Mouse (Mus musculus) bone marrow, adult 2 months (tissue): ENCODE data around the gene Mgat4e. TPM values are rescaled to one million over a fixed set of nuclear protein-coding genes. Genes with fewer than 3 reads are reported as not detected.
A peak's percentile ranks its signal among the peaks of the same experiment; 100 is the strongest.

ENCODE experiments used
- H3K27ac ChIP-seq: fragments of 200-500 bp; 2 replicates; pipeline ENCODE4 v1.5.1; 2012; ENCODE audit warnings: low read depth, mild to moderate bottlenecking, control low read depth, inconsistent platforms, low read length; ENCODE audit not compliant: control insufficient read depth, poor library complexity, insufficient read depth
- H3K4me1 ChIP-seq: fragments of 200-500 bp; 2 replicates; pipeline ENCODE4 v1.6.1; 2011; ENCODE audit warnings: low read length; ENCODE audit not compliant: control insufficient read depth, insufficient read depth
- H3K4me3 ChIP-seq: fragments of 200-500 bp; replicated peaks from 2 replicates; pipeline ENCODE3; 2011; ENCODE audit warnings: mild to moderate bottlenecking, low read depth, low read length, control low read depth; ENCODE audit not compliant: control insufficient read depth
- CTCF ChIP-seq: fragments of 200-500 bp; IDR thresholded peaks from 2 replicates; pipeline ENCODE4 v1.5.1; 2011; ENCODE audit warnings: low read length, control low read depth; ENCODE audit not compliant: control insufficient read depth, insufficient read depth
- POLR2A ChIP-seq: fragments of 200-500 bp; IDR thresholded peaks from 2 replicates; pipeline ENCODE4 v1.6.1; 2011; ENCODE audit warnings: low read depth, mild to moderate bottlenecking, control low read depth, low read length, borderline replicate concordance; ENCODE audit not compliant: control insufficient read depth
- WGBS: fragments of 180-500 bp; shearing (Covaris S2); methylation state at CpG from one replicate; pipeline ENCODE4 v1.1.7; 2018; 5-methylcytosine and 5-hydroxymethylcytosine counted together
- polyA plus RNA-seq: library from polyadenylated mRNA; stranded (reverse); fragments of >200 nt; gene quantifications from 2 replicates; pipeline ENCODE4 v1.2.4, GENCODE M21; 2011; ENCODE audit warnings: low replicate concordance; ENCODE audit not compliant: missing spikeins, insufficient read depth, insufficient read length

The Mgat4e gene
- polyA plus RNA-seq, 1 experiment: not detected

- Histone ChIP-seq H3K4me1 (peaks cover 2% of the 10 kb centered on the region; the same call in 1 of the 2 replicates), H3K27ac (peak overlapping the region; percentile 31), H3K4me3 (peak overlapping the region; percentile 53)
- no peak for TF ChIP-seq CTCF
- no peak for TF ChIP-seq POLR2A
- 4% methylated on average over 38 of the region's 38 CpGs for WGBS
Observed at GRCm38 (mm10) chr1:134513312-134513860, 36.1 kb downstream of the Mgat4e start.

DNA sequence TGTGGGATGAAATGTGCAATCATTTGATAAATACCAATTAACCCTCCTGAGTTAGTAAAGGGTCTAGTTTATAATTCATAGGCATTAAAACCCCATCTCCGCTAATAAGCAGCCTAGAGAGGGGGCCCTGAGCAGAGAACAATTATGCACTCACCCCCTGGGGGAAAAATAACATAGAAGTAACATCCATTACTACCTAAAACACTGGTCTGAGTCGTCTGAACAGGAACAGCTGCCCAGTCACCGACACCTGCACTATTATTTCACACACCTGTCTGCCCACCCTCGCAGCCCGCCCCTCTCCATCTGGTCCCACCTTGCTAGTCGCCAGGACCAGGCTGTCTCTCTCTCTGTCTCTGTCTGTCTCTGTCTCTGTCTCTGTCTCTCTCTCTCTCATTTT lies 36.9 kb downstream of the Mgat4e start:
- 79% methylated on average over 6 of the region's 6 CpGs for WGBS
- Histone ChIP-seq H3K4me3 (no peak overlapping the region), H3K4me1 (peaks cover 4% of the 10 kb centered on the region; the same call in 1 of the 2 replicates), H3K27ac (no peak overlapping the region)
- TF ChIP-seq CTCF (no peak), POLR2A (no peak)

DNA sequence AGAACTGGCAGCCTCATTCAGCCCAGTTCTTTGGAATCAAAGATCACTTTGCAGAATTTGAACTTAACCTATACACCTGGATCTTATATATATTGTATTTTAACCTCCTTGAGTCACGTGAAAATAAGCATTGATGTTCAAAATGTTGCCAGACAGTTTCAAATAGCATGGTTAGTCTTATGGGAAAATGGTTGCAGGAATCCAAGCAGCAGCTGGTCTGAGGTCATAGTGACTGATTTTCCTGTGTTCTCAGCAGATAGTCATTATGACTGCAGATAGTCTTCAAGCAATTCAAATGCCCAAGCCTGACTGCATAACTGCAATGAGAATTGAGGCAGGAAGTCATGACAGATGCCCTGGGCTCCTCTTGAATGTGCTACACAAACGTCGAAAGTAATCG lies 37.3 kb downstream of the Mgat4e start:
- H3K27ac ChIP-seq: no peak overlapping the region
- TF ChIP-seq CTCF (no peak), POLR2A (no peak)
- H3K4me1 ChIP-seq: peaks cover 4% of the 10 kb centered on the region; the same call in 1 of the 2 replicates
- H3K4me3 ChIP-seq: no peak overlapping the region
- WGBS: 50% methylated on average over 4 of the region's 4 CpGs

DNA sequence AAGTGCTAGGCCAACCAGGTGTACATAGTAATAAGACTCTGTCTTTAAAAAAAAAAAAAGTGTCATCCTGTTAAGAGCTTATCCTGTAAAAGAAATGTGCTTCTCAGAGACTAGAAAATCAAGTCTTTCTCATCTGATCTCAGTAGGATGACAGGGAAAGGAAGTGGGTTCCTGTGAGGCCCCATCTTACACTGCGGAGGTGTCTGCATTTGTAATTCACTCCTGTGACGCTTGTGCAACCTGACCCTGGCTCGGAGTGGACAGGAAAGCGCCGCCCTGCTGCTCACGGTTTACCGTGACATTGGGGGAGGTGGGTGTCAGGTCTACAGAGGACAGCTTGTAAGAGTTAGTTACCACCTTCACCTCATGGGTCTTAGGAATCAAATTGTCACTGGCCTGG lies 39.5 kb downstream of the Mgat4e start:
- H3K4me1 ChIP-seq: peaks cover 6% of the 10 kb centered on the region; the same call in 1 of the 2 replicates
- no peak for TF ChIP-seq CTCF
- TF ChIP-seq POLR2A: no peak
- WGBS: 21% methylated on average over 7 of the region's 7 CpGs
- no peak overlapping the region for H3K4me3 ChIP-seq
- H3K27ac ChIP-seq: peak overlapping the region; percentile 80

DNA sequence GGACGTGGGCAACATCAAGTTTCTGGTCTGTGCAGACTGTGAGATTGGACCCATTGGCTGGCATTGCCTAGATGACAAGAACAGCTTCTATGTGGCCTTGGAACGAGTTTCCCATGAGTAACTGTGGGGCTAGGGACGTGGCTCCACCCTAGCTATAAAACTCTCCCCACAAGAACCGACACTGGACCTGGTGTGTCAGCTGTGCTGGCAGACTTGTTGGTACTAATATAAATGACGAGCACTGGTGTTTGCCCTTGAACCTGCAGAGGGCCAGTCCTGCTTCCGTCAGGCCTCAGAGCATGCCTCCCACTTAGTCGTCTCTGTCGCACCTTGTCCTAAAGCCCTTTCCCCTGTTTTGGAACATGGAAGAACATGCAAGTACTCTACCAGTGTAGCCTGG lies 43.3 kb downstream of the Mgat4e start:
- H3K4me1 ChIP-seq: peaks cover 6% of the 10 kb centered on the region; the same call in 1 of the 2 replicates
- TF ChIP-seq CTCF (no peak), POLR2A (no peak)
- WGBS: 87% methylated on average over 8 of the region's 8 CpGs
- no peak overlapping the region for H3K27ac ChIP-seq
- H3K4me3 ChIP-seq: no peak overlapping the region

- 92% methylated on average over 1 of the region's 1 CpGs for WGBS
- H3K27ac ChIP-seq: no peak overlapping the region
Observed at GRCm38 (mm10) chr1:134500916-134501315, 48.6 kb downstream of the Mgat4e start.

DNA sequence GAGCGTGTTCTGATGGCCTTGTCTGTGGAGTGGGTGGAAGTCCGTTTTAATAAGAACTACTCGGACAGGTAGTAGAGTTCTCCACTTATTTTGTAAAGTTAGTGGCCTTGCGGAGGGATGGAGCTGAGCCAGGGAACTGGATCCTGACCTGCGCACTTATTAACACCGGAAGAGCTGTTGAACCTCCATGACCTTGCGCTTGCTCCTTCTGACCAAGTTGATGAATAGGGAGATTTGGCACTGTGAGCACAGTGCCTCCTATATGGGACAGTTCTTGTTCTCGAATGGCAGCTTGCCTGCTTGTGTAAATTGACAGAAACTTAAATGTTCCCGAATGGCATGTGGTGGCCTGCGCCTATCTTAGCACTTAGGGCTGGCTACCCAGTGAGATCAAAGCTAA lies 53.5 kb downstream of the Mgat4e start:
- TF ChIP-seq CTCF (no peak), POLR2A (no peak)
- 87% methylated on average over 10 of the region's 10 CpGs for WGBS
- H3K27ac ChIP-seq: no peak overlapping the region
- H3K4me1 ChIP-seq: peaks cover 3% of the 10 kb centered on the region; the same call in 1 of the 2 replicates
- no peak overlapping the region for H3K4me3 ChIP-seq

More at GRCm38 (mm10) chr1:134500916-134501315, 48.6 kb downstream of the Mgat4e start:
- Histone ChIP-seq H3K4me3 (no peak overlapping the region), H3K4me1 (peaks cover 1% of the 10 kb centered on the region; the same call in 1 of the 2 replicates)
- TF ChIP-seq POLR2A (no peak), CTCF (no peak)

GRCm38 (mm10) chr1:134495216-134495539 lies 54.3 kb downstream of the Mgat4e start:
- H3K27ac ChIP-seq: peak overlapping the region; percentile 97

More at GRCm38 (mm10) chr1:134495216-134495539, 54.3 kb downstream of the Mgat4e start:
- 10% methylated on average over 5 of the region's 5 CpGs for WGBS
- TF ChIP-seq CTCF: no peak
- no peak for TF ChIP-seq POLR2A
- H3K4me1 ChIP-seq: peaks cover 3% of the 10 kb centered on the region; the same call in 1 of the 2 replicates
- peak overlapping the region; percentile 92 for H3K4me3 ChIP-seq
